Mouse (Mus musculus) heart, embryonic 13.5 days (tissue): ENCODE data around the gene Acss3. TPM values are rescaled to one million over a fixed set of nuclear protein-coding genes. Genes with fewer than 3 reads are reported as not detected.
A peak's percentile ranks its signal among the peaks of the same experiment; 100 is the strongest.

Experiments used
- ATAC-seq: fragments of 200-750 bp; cut with Nextera tagmentation; 2 replicates; pipeline ENCODE4 v1.8.0; 2017; ENCODE audit warnings: moderate TSS enrichment; ENCODE audit not compliant: insufficient number of reproducible peaks, low FRiP score, low TSS enrichment; ENCODE audit errors: extremely low read depth
- H3K27ac ChIP-seq: fragments of 300-500 bp; sonication (generic); replicated peaks from 2 replicates; pipeline ENCODE4 v1.5.1; 2015; ENCODE audit warnings: moderate library complexity, mild to moderate bottlenecking, inconsistent platforms
- H3K27me3 ChIP-seq: fragments of 300-500 bp; sonication (generic); replicated peaks from 2 replicates; pipeline ENCODE4 v1.6.1; 2015; ENCODE audit warnings: mild to moderate bottlenecking, inconsistent platforms
- H3K36me3 ChIP-seq: fragments of 300-500 bp; sonication (generic); 2 replicates; pipeline ENCODE4 v1.6.1; 2015; ENCODE audit warnings: mild to moderate bottlenecking, inconsistent platforms
- H3K4me1 ChIP-seq: fragments of 300-500 bp; sonication (generic); 2 replicates; pipeline ENCODE4 v1.6.1; 2015; ENCODE audit warnings: inconsistent platforms
- H3K4me2 ChIP-seq: fragments of 300-500 bp; sonication (generic); 2 replicates; pipeline ENCODE4 v1.6.1; 2015; ENCODE audit warnings: inconsistent platforms, mild to moderate bottlenecking, moderate library complexity
- H3K4me3 ChIP-seq: fragments of 300-500 bp; sonication (generic); 2 replicates; pipeline ENCODE4 v1.5.1; 2015; ENCODE audit warnings: moderate library complexity, mild to moderate bottlenecking, inconsistent platforms
- H3K9ac ChIP-seq: fragments of 300-500 bp; sonication (generic); 2 replicates; pipeline ENCODE4 v1.6.1; 2015; ENCODE audit warnings: inconsistent platforms, mild to moderate bottlenecking, moderate library complexity
- H3K9me3 ChIP-seq: fragments of 300-500 bp; sonication (generic); 2 replicates; pipeline ENCODE4 v1.6.1; 2016; ENCODE audit warnings: inconsistent platforms
- WGBS: fragments of 180-500 bp; shearing (Covaris S2); methylation state at CpG from one replicate; pipeline ENCODE4 v1.1.7; 2015; ENCODE audit warnings: mixed read lengths; 5-methylcytosine and 5-hydroxymethylcytosine counted together
- polyA plus RNA-seq: library from polyadenylated mRNA; unstranded; fragments of >200 nt; fragmentation: Nextera tagmentation; extraction: Ambion mirVana; gene quantifications from 2 replicates; pipeline ENCODE4 v1.2.1, GENCODE M21; 2015

Gene Acss3
- polyA plus RNA-seq, 1 experiment from 2014 or later = 1.8 TPM

GRCm38 (mm10) chr10:106998052-106998625 is 125.3 kb downstream of the Acss3 start:
- 81% methylated on average over 2 of the region's 2 CpGs for WGBS
- ATAC-seq = no peak
- H3K9ac ChIP-seq = no peak overlapping the region
- H3K27ac ChIP-seq = no peak overlapping the region
- H3K36me3 ChIP-seq = no peaks in the 10 kb centered on the region
- H3K4me2 ChIP-seq = no peak overlapping the region
- no peak overlapping the region for H3K4me3 ChIP-seq
- no peaks in the 10 kb centered on the region for H3K27me3 ChIP-seq
- H3K9me3 ChIP-seq = no peaks in the 10 kb centered on the region
- no peaks in the 10 kb centered on the region for H3K4me1 ChIP-seq

GRCm38 (mm10) chr10:106989478-106989877 is 134.0 kb downstream of the Acss3 start:
- Histone ChIP-seq H3K9ac (no peak overlapping the region), H3K27me3 (no peaks in the 10 kb centered on the region), H3K4me1 (no peaks in the 10 kb centered on the region), H3K4me3 (no peak overlapping the region), H3K36me3 (no peaks in the 10 kb centered on the region), H3K27ac (no peak overlapping the region), H3K4me2 (no peak overlapping the region), H3K9me3 (no peaks in the 10 kb centered on the region)
- ATAC-seq = no peak
- 65% methylated on average over 4 of the region's 4 CpGs for WGBS

GRCm38 (mm10) chr10:106975193-106976141 is 148.0 kb downstream of the Acss3 start:
- no peak overlapping the region for H3K4me2 ChIP-seq
- H3K27ac ChIP-seq = no peak overlapping the region
- no peaks in the 10 kb centered on the region for H3K9me3 ChIP-seq
- no peak overlapping the region for H3K4me3 ChIP-seq
- H3K27me3 ChIP-seq = no peaks in the 10 kb centered on the region
- H3K4me1 ChIP-seq = no peaks in the 10 kb centered on the region
- no peaks in the 10 kb centered on the region for H3K36me3 ChIP-seq
- WGBS = 59% methylated on average over 13 of the region's 13 CpGs
- H3K9ac ChIP-seq = no peak overlapping the region
- no peak for ATAC-seq

GRCm38 (mm10) chr10:106959026-106959425 is 164.4 kb downstream of the Acss3 start:
- Histone ChIP-seq H3K27me3 (no peaks in the 10 kb centered on the region), H3K4me2 (no peak overlapping the region), H3K36me3 (no peaks in the 10 kb centered on the region), H3K9ac (no peak overlapping the region), H3K27ac (no peak overlapping the region), H3K4me1 (no peaks in the 10 kb centered on the region), H3K9me3 (no peaks in the 10 kb centered on the region), H3K4me3 (no peak overlapping the region)
- no peak for ATAC-seq
- 70% methylated on average over 3 of the region's 3 CpGs for WGBS

GRCm38 (mm10) chr10:106941380-106941779 is 182.1 kb downstream of the Acss3 start:
- H3K9me3 ChIP-seq = no peaks in the 10 kb centered on the region
- no peaks in the 10 kb centered on the region for H3K36me3 ChIP-seq
- H3K4me2 ChIP-seq = no peak overlapping the region
- ATAC-seq = no peak
- no peak overlapping the region for H3K27ac ChIP-seq
- no peak overlapping the region for H3K9ac ChIP-seq
- H3K4me3 ChIP-seq = no peak overlapping the region
- no peaks in the 10 kb centered on the region for H3K27me3 ChIP-seq
- 69% methylated on average over 5 of the region's 5 CpGs for WGBS
- no peaks in the 10 kb centered on the region for H3K4me1 ChIP-seq

GRCm38 (mm10) chr10:106939441-106939840 is 184.0 kb downstream of the Acss3 start:
- WGBS = 60% methylated on average over 1 of the region's 1 CpGs
- no peak overlapping the region for H3K4me3 ChIP-seq
- no peaks in the 10 kb centered on the region for H3K27me3 ChIP-seq
- H3K27ac ChIP-seq = no peak overlapping the region
- no peak overlapping the region for H3K9ac ChIP-seq
- no peaks in the 10 kb centered on the region for H3K36me3 ChIP-seq
- H3K9me3 ChIP-seq = no peaks in the 10 kb centered on the region
- H3K4me2 ChIP-seq = no peak overlapping the region
- no peaks in the 10 kb centered on the region for H3K4me1 ChIP-seq
- no peak for ATAC-seq

- Histone ChIP-seq H3K4me1 (no peaks in the 10 kb centered on the region), H3K36me3 (no peaks in the 10 kb centered on the region), H3K9ac (no peak overlapping the region), H3K27me3 (no peaks in the 10 kb centered on the region), H3K4me3 (no peak overlapping the region), H3K9me3 (no peaks in the 10 kb centered on the region), H3K27ac (no peak overlapping the region), H3K4me2 (no peak overlapping the region)
- ATAC-seq = no peak
- 85% methylated on average over 3 of the region's 3 CpGs for WGBS
These were observed 184.6 kb downstream of the Acss3 start for GRCm38 (mm10) chr10:106938851-106939250.

GRCm38 (mm10) chr10:106936996-106937395 is 186.5 kb downstream of the Acss3 start:
- no peak overlapping the region for H3K9ac ChIP-seq
- 78% methylated on average over 7 of the region's 7 CpGs for WGBS
- no peak for ATAC-seq

GRCm38 (mm10) chr10:106932571-106933073 is 190.8 kb downstream of the Acss3 start:
- Histone ChIP-seq H3K4me2 (peak overlapping the region; percentile 66), H3K4me3 (peak overlapping the region; percentile 40), H3K36me3 (no peaks in the 10 kb centered on the region), H3K4me1 (no peaks in the 10 kb centered on the region), H3K27me3 (no peaks in the 10 kb centered on the region), H3K9me3 (no peaks in the 10 kb centered on the region), H3K27ac (no peak overlapping the region), H3K9ac (peak overlapping the region; percentile 56; the same call in 1 of the 2 replicates)
- ATAC-seq = no peak
- WGBS = 33% methylated on average over 13 of the region's 13 CpGs

More at GRCm38 (mm10) chr10:106936996-106937395, 186.5 kb downstream of the Acss3 start:
- Histone ChIP-seq H3K4me1 (no peaks in the 10 kb centered on the region), H3K27ac (no peak overlapping the region), H3K4me3 (no peak overlapping the region), H3K27me3 (no peaks in the 10 kb centered on the region), H3K36me3 (no peaks in the 10 kb centered on the region), H3K4me2 (no peak overlapping the region), H3K9me3 (no peaks in the 10 kb centered on the region)

GRCm38 (mm10) chr10:106928576-106929332 is 194.7 kb downstream of the Acss3 start:
- Histone ChIP-seq H3K4me2 (no peak overlapping the region), H3K9me3 (no peaks in the 10 kb centered on the region), H3K36me3 (no peaks in the 10 kb centered on the region), H3K27me3 (no peaks in the 10 kb centered on the region), H3K27ac (no peak overlapping the region), H3K4me3 (no peak overlapping the region), H3K9ac (no peak overlapping the region), H3K4me1 (no peaks in the 10 kb centered on the region)
- 66% methylated on average over 9 of the region's 9 CpGs for WGBS
- no peak for ATAC-seq

- Histone ChIP-seq H3K36me3 (no peaks in the 10 kb centered on the region), H3K4me1 (no peaks in the 10 kb centered on the region), H3K27me3 (no peaks in the 10 kb centered on the region), H3K27ac (no peak overlapping the region), H3K9ac (no peak overlapping the region), H3K9me3 (no peaks in the 10 kb centered on the region), H3K4me3 (no peak overlapping the region), H3K4me2 (no peak overlapping the region)
- no peak for ATAC-seq
- WGBS = 73% methylated on average over 3 of the region's 3 CpGs
These were observed 198.7 kb downstream of the Acss3 start for GRCm38 (mm10) chr10:106924798-106925197.
